Mouse (Mus musculus) urinary bladder, postnatal 14 days (tissue): ENCODE data around the gene Olfr716.
"Not testable (repeated sequence)": the region's sequence is repeated elsewhere in the genome, so short reads cannot be mapped to it uniquely, and the experiment has no call there.

Experiments used
- DNase-seq: peaks from one replicate; pipeline ENCODE4 v3.0.0; 2021; ENCODE audit warnings: low spot score

Gene Olfr716

DNA sequence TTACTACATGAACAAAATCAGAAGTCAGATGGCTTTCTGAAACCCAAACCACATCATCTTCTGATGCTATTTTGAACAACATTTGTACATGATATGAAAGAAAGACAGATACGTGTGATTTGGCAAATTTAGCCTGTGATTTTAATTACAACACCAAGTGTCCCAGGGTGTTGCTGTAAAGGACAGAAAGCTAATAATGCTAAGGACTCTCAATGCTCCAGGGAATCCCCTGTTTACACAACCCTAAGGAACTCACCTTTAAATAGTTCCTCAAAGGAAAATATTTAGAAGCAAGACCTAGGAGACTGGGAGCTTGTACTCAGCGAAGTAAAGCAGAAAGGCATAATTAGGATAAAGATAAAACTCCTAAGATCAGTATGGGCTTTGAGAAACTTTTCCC is at the start of gene Olfr716:
Gene Olfr716, plus strand, starts transcription at position 301 of the 400 bp plus-strand sequence.
- DNase-seq, result not testable (repeated sequence)

DNA sequence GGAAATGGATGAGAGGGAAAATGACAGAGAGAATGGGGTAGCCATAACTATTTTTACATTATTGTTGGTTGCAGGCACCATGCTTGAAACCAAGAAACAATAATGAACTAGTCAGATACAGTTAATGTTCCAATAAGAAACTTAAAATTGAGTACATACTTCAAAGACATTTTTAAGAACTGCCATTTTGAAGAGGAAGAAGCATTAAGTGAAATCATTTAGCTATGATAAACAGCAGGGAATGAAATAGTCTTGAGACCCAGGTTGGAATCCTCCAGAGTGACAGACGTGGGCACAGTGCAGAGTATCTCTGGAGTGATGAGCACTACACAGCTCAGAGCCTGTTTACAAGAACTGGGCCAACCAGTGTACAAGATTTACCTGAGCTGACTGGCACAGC is 45.2 kb upstream of the Olfr716 start, which contains the start of gene Olfr17:
Gene Olfr17, plus strand, starts transcription at position 301 of the 400 bp plus-strand sequence.
- DNase-seq, result no peak

DNA sequence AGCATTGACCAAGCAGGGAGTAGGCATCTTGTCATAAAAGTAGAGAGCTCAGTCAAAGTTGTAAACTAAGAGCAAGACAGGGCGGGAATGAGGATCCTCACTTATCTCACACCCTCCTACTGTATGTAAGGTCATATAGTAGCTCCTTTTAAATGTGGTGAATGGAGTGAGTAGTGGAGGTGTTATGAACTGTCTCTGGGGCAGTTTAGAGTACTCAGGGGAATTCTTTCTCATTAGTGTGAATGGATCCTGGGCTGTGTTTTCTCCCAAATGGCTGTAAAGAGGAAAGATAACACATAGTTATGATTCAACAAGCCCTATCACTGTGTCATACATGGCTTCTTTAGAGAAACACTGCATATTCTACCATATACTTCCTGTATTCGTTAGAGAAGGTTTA is 27.9 kb upstream of the Olfr716 start, which contains the start of gene Olfr715b:
Gene Olfr715b, minus strand, starts transcription at position 101 of the 400 bp plus-strand sequence.
- DNase-seq, result not testable (repeated sequence)

DNA sequence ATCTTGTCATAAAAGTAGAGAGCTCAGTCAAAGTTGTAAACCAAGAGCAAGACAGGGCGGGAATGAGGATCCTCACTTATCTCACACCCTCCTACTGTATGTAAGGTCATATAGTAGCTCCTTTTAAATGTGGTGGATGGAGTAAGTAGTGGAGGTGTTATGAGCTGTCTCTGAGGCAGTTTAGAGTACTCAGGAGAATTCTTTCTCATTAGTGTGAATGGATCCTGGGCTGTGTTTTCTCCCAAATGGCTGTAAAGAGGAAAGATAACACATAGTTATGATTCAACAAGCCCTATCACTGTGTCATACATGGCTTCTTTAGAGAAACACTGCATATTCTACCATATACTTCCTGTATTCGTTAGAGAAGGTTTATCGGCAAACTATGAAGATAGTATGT is 7.1 kb upstream of the Olfr716 start, which contains the start of gene Olfr715:
Gene Olfr715, minus strand, starts transcription at position 101 of the 400 bp plus-strand sequence.
- DNase-seq, result not testable (repeated sequence)

DNA sequence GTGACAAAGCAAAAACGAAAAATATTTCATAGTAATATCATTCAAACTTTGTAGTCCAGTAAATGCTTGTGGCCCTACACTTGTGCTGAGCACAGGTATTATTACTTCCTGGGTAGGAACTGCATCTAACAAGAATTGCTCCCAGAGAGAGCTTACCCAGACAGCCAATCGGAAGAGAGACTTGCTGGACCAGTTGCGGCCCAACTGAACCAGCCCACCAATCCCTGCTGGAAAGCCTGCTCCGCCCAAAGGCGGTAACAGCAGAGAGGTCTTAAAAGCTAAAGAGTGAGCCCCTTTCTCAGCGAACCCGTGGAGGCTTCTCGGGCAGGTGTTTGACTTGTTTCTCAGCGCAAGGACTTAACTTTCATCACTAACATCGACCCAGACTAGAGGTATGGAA is 28.6 kb downstream of the Olfr716 start, which contains the start of gene Nlrp14:
Gene Nlrp14, plus strand, starts transcription at position 301 of the 400 bp plus-strand sequence.
- no peak for DNase-seq

DNA sequence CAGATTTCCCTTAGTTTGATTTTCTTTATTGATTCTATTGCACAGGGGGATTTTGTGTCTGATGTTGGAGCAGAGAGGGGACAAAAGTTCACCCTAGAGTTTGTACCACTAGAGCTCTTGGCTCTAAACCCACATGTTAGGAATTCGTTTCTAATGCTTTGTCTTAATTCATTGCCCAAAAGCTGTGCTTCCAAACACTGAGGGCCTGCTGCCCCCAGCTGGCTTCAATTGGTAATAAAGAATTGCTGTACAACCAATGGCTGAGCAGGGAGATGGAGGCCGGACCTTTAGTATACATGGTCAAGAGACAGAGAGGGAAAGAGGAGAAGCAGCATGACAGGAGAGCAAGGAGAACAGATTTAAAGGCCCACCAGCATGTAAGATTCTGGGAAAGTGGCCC is 42.3 kb downstream of the Olfr716 start:
- DNase-seq, result no peak
